In genomic region chr3:83943691-83944090, GRCm38 (mm10) we compare ENCODE assay signal across 27 mouse cellular contexts.
A peak's percentile ranks its signal among the peaks of the same experiment; 100 is the strongest.
DNase-seq lines count a peak whose midpoint lies in the region; TF ChIP-seq lines count a peak whose summit lies in the region.
"Had no signal": no experiment of that assay in that cellular context is flagged by ENCODE, and none has a peak within 500 bp of the region (broad histone marks: within the 10 kb centered on the region; RNA-seq: fewer than 3 reads in every experiment).

No protein-coding gene starts in this region.

- H3K9me3 ChIP-seq in ES-Bruce4 (replicated peaks; ENCODE audit: control insufficient read depth, insufficient read depth, low read length, poor library complexity, severe bottlenecking), result no peaks in the 10 kb centered on the region
- H3K9me3 ChIP-seq: forebrain, embryonic 12.5 days; hindbrain, embryonic 13.5 days; midbrain, embryonic 10.5 days; neural tube, embryonic 13.5 days had no signal

- WGBS in macrophage (ENCODE audit: missing documents), result 95% methylated on average over 2 of the region's 2 CpGs

- TF ChIP-seq EP300 in ES-Bruce4 (IDR thresholded peaks at IDR 0.05; ENCODE audit: insufficient read depth, low read depth, low read length), result no peak

- no peaks in the 10 kb centered on the region for H3K79me2 ChIP-seq in macrophage (ENCODE audit: inconsistent target)

- 0 out of 2 replicates have a peak overlapping the region, but pooled peaks have one; percentile 28 for H3K27ac ChIP-seq in gastrocnemius, adult 2 months
- H3K27ac ChIP-seq in ES-Bruce4 (ENCODE audit: insufficient read depth, low read length) (peak overlapping the region; percentile 79), macrophage (peak overlapping the region; percentile 13; the same call in 1 of the 2 replicates)
- H3K27ac ChIP-seq in left cerebral cortex, adult 2 months, result no peak overlapping the region
- H3K27ac ChIP-seq: forebrain, embryonic 12.5 days; hindbrain, embryonic 13.5 days; layer of hippocampus, adult 2 months; liver, embryonic 14.5 days; midbrain, embryonic 10.5 days; neural tube, embryonic 13.5 days had no signal

- TF ChIP-seq CTCF in gastrocnemius, adult 2 months (IDR thresholded peaks at IDR 0.05), result no peak
- TF ChIP-seq CTCF in ES-Bruce4 (IDR thresholded peaks at IDR 0.05; ENCODE audit: low read depth, low read length), result no peak
- TF ChIP-seq CTCF in left cerebral cortex, adult 2 months (IDR thresholded peaks at IDR 0.05), result no peak

- TF ChIP-seq POLR2A in ES-Bruce4 (IDR thresholded peaks at IDR 0.05; ENCODE audit: insufficient read depth, low read length), result no peak

- H3K27me3 ChIP-seq in ES-Bruce4 (ENCODE audit: control insufficient read depth, insufficient read depth, low read length, poor library complexity, severe bottlenecking), result no peaks in the 10 kb centered on the region
- H3K27me3 ChIP-seq: forebrain, embryonic 12.5 days; hindbrain, embryonic 13.5 days; neural tube, embryonic 13.5 days had no signal

- no peaks in the 10 kb centered on the region for H3K4me1 ChIP-seq in ES-Bruce4 (ENCODE audit: control insufficient read depth, insufficient read depth, low read length)

- DNase-seq in gastrocnemius, adult 2 months, result no peak
- DNase-seq in gastrocnemius, postnatal 14 days, result no peak
- peak; percentile 95 for DNase-seq in R1 (ENCODE audit: low read depth, low spot score)
- no peak for DNase-seq in right cerebral cortex, adult 18-20 months
- DNase-seq in left cerebral cortex, postnatal 14 days (ENCODE audit: low spot score in 2 of 2), result no peak
- DNase-seq in left cerebral cortex, adult 2 months (ENCODE audit: extremely low spot score in 1 of 2, low spot score in 2 of 2), result no peak
- DNase-seq: adrenal gland, postnatal 25 days; cerebellum, adult 11-12 months; cerebellum, adult 9-11 months; forebrain, postnatal 0 days; gastrocnemius, postnatal 10 days; heart, adult 18-20 months; heart, postnatal 4 days; kidney, postnatal 36 days; left cerebral cortex, postnatal 4 days; liver; lung, adult 2 months; lung, postnatal 10 days; right cerebral cortex, postnatal 14 days had no signal

- H3K36me3 ChIP-seq in ES-Bruce4 (ENCODE audit: control insufficient read depth, insufficient read depth, low read length, poor library complexity, severe bottlenecking) (peaks cover 4% of the 10 kb centered on the region; the same call in 1 of the 2 replicates), macrophage (ENCODE audit: inconsistent target) (peaks cover 11% of the 10 kb centered on the region; the same call in 1 of the 2 replicates)

- H3K4me3 ChIP-seq in gastrocnemius, adult 2 months, result no peak overlapping the region
- no peak overlapping the region for H3K4me3 ChIP-seq in ES-Bruce4 (ENCODE audit: low read depth, low read length)
- no peak overlapping the region for H3K4me3 ChIP-seq in macrophage (ENCODE audit: inconsistent target)
- no peak overlapping the region for H3K4me3 ChIP-seq in left cerebral cortex, adult 2 months
- H3K4me3 ChIP-seq: forebrain, embryonic 12.5 days; hindbrain, embryonic 13.5 days; layer of hippocampus, adult 2 months; midbrain, embryonic 10.5 days; neural tube, embryonic 13.5 days had no signal

- intact Hi-C loops in gastrocnemius, adult 2 months (cut with DNase I), result loop anchor here (10.0 kb wide), 1 partner anchor 211 kb away; the partner anchor contains the start of gene Mnd1
- intact Hi-C loops in gastrocnemius, postnatal 14 days (cut with DNase I; ENCODE audit: low total_unique reads), result no loop called here
- intact Hi-C loops in left cerebral cortex, postnatal 14 days (cut with DNase I), result loop anchor here (10.0 kb wide), 1 partner anchor 371 kb away; no protein-coding TSS in a partner anchor
- intact Hi-C loops in left cerebral cortex, adult 2 months (cut with DNase I), result no loop called here

- peak overlapping the region; percentile 10 for H3K9ac ChIP-seq in ES-Bruce4 (ENCODE audit: low read depth, poor library complexity, severe bottlenecking)
- H3K9ac ChIP-seq: forebrain, embryonic 12.5 days; forebrain, postnatal 0 days; hindbrain, embryonic 13.5 days; liver, embryonic 14.5 days; neural tube, embryonic 13.5 days had no signal

Comparison
In these comparisons a context has a peak if more than half of its experiments do, and no peak if none do; other contexts are left out.
1. intact Hi-C loops: an anchor here in gastrocnemius, adult 2 months (10.0 kb wide) and left cerebral cortex, postnatal 14 days (10.0 kb wide); none called in gastrocnemius, postnatal 14 days and left cerebral cortex, adult 2 months.